Mouse (Mus musculus) retina, postnatal 7 days (tissue): ENCODE results near the gene Arpp19.
A peak's percentile ranks its signal among the peaks of the same experiment; 100 is the strongest.

ENCODE experiments used
- DNase-seq: peaks from one replicate; pipeline ENCODE4 v3.0.0-alpha.2; 2012; ENCODE audit warnings: low read depth, low spot score

Arpp19 gene

GRCm38 (mm10) chr9:75035944-75036343 is 1.5 kb upstream of the Arpp19 start:
- no peak for DNase-seq

DNA sequence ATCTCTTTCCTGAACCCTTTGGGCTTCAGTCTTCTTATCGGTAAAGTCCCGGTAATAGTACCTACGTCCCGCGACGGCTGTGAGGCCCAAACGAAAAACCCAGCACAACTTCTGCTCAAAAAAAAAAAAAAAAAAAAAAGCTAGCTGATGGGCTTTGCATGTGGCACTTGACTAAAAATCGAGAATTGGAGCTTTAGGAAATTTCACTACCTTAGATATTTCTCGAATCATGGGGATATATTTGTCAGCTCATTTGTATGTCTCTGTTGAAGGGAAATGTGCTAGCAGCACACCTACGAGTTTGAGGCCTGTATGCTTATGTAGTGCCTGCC is 909 bp downstream of the Arpp19 start:
- DNase-seq = no peak

- DNase-seq = no peak
Measured at GRCm38 (mm10) chr9:75040566-75040965, 3.2 kb downstream of the Arpp19 start.

- DNase-seq = no peak
Measured at GRCm38 (mm10) chr9:75041840-75042525, 4.6 kb downstream of the Arpp19 start.

DNA sequence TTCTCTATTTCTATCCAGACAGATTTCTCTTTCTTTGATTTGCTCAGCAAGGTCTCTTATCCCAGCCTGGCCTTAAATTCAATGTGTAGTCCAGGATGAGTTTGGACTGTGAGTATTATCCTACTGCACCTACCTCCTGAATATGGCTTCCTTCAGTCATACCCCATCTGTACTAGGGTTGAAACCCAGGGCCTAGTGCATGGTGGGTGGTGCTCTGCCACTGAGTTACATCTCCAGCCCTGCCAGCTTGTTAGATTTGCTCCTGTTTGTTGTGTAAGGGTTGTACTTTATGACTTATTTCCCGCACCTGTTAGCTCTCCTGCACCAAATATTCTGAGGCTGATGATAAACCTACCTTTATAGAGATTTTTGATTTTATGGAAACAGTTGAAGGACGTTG is 5.8 kb downstream of the Arpp19 start:
- DNase-seq = no peak

- no peak for DNase-seq
Measured at GRCm38 (mm10) chr9:75047079-75047478, 9.7 kb downstream of the Arpp19 start.

GRCm38 (mm10) chr9:75049100-75049499 is 11.7 kb downstream of the Arpp19 start:
- no peak for DNase-seq

GRCm38 (mm10) chr9:75050003-75050402 is 12.6 kb downstream of the Arpp19 start:
- DNase-seq = peak; percentile 57

GRCm38 (mm10) chr9:75051841-75052240 is 14.4 kb downstream of the Arpp19 start:
- DNase-seq = no peak

- no peak for DNase-seq
Measured at GRCm38 (mm10) chr9:75055046-75055445, 17.6 kb downstream of the Arpp19 start.

DNA sequence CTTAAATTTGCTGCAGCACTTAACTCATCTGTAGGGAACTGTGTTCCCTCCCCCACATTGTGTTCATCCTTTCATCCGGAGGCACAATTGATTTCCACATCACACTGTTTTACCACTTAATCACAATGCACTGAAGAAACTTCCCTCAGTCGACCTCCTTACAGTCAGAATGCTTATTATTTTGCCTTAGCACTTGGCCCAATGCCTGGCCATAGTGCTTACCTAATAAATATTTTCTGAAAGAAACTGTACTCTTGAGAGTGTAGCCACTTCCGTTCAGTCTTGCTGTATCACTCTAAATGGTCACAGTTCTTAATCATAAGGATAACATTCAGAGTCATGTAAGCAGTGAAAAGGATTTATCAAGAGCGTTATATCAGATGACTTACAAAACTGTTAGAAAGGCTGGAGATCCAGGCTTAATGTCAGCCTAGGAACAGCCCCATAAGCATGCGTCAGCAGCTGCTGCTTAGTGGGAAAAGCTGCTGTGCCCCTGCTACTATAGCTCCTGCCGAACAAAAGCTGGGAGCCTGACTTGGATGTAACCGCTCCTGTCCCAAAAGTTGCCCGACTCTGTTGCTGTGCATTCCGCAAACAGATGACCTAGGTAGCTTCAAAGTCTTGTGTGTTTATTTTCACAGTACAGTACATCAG is 27.4 kb downstream of the Arpp19 start:
- DNase-seq = no peak

- no peak for DNase-seq
Measured at GRCm38 (mm10) chr9:75070457-75071028, 33.1 kb downstream of the Arpp19 start, which contains the start of gene Myo5a. Gene Myo5a (plus strand): TSS chr9:75071015.

GRCm38 (mm10) chr9:75071029-75071705 is 33.8 kb downstream of the Arpp19 start:
- peak; percentile 69 for DNase-seq

DNA sequence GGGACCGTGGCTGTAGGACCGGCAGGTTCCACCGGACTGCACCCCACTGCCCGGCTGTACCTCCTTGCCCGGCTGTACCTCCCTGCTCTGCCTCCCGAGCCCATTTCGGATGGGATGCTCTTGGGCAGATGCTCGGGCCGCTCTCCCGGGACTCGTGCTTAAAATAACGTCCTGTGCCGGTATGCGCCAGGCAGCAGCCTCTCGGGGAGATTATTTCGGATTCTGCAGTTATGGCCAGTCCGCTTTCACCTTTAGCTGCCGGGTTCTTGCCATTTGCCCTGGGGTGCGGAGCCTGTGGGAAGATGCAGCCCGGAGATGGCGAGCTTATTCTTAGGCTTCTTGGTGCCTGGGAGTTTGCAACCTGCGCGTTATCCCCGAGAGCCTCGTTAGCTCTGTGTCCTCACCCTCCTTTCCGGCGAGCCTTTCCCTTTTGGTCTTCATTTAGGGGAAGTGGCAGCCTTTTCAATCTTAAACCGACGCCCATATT is 34.3 kb downstream of the Arpp19 start:
- DNase-seq = peak; percentile 16

GRCm38 (mm10) chr9:75072361-75072760 is 34.9 kb downstream of the Arpp19 start:
- no peak for DNase-seq

GRCm38 (mm10) chr9:75077191-75077590 is 39.8 kb downstream of the Arpp19 start:
- no peak for DNase-seq

DNA sequence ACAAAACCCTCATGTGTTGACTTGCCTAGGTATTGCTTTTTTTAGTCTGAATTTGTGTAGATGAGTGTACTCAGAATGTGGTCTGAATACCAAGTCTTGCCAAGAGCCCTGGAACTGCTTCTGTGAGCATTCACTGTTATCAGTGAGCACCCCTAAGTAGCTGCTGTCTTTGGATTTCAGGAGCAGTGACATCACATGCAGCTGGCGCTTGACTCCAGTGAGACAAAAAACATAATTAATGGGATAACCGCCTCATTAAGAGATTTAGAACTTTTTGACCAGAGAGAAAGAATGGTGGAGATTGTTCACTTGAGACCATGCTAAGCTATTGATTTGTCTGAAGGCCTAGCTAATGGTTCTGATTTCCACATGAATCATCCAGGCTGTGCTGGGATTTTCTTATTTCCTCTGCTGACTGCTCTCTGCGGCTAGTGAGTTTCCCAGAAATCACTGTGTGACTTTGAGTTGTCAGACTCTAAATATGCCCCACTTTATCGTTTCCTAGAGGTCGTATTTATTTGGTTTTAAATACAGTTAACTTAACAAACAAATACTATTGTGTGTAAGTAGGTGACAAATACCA is 47.9 kb downstream of the Arpp19 start:
- peak; percentile 11 for DNase-seq

GRCm38 (mm10) chr9:75087823-75088222 is 50.4 kb downstream of the Arpp19 start:
- DNase-seq = no peak

- DNase-seq = no peak
Measured at GRCm38 (mm10) chr9:75089285-75089684, 51.9 kb downstream of the Arpp19 start.

DNA sequence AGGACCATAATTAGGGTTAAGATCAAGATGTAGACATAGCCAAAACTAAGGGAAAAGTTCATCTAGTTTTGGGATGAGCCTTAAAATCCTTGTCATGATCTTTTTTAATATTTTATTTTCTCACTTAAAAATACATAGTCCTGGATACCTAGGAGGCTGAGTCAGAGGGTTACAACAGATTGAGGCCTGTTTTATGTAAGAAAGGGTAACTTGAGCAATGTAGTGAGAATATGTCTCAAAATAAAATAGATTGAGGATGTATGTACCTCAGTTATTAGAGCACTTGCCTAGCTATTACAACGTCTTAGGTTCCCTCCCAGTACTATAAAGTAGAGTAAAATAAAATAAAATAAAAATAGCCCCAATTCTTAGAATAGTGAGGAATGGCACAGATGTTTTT is 54.7 kb downstream of the Arpp19 start:
- DNase-seq = no peak

- no peak for DNase-seq
Measured at GRCm38 (mm10) chr9:75094762-75095161, 57.3 kb downstream of the Arpp19 start.

GRCm38 (mm10) chr9:75098937-75099336 is 61.5 kb downstream of the Arpp19 start:
- no peak for DNase-seq
